Mouse (Mus musculus) c-Kit-positive CD71-positive TER-119-negative erythroid progenitor cells, embryonic 14.5 days (primary cell): ENCODE measurements around the gene Vmn2r97.
"Not testable (repeated sequence)": the region's sequence is repeated elsewhere in the genome, so short reads cannot be mapped to it uniquely, and the experiment has no call there.

Experiments used
- DNase-seq: peaks from one replicate; pipeline ENCODE4 v3.0.0-alpha.2; 2013; ENCODE audit warnings: low read depth

Vmn2r97 gene

DNA sequence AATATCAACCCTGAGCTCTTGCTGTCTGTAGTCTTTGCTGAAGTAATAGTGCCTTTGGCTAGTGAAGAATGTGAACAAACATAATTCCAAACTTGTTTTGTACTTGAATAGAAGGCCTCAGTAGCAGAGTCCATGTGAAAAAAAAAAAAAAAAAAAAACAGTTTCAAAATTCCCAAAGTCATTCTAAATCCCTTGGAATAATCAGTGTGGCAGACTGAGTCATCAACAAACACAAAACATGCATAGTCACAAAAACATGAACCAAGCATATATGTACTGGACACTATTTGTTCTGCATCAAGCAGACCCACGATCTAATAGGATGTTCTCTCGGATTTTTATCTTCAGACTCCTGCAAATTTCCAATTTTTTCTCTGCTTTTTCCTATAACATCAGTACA lies at the start of gene Vmn2r97:
Gene Vmn2r97, plus strand, starts transcription at position 301 of the 400 bp plus-strand sequence.
- not testable (repeated sequence) for DNase-seq

DNA sequence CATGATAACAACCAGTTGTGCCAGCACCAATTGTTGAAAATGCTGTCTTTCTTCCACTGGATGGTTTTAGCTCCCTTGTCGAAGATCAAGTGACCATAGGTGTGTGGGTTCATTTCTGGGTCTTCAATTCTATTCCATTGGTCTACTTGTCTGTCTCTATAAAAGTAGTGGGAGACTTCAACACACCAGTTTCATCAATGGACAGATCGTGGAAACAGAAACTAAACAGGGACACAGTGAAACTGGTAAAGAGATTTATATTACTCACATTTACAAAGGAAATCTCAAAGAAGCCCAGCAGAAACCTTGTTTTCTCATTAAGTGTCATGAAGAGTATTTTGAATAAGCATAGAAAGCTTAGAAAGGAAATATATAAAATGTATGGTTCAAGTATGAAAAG lies 31.7 kb upstream of the Vmn2r97 start:
- DNase-seq: not testable (repeated sequence)

DNA sequence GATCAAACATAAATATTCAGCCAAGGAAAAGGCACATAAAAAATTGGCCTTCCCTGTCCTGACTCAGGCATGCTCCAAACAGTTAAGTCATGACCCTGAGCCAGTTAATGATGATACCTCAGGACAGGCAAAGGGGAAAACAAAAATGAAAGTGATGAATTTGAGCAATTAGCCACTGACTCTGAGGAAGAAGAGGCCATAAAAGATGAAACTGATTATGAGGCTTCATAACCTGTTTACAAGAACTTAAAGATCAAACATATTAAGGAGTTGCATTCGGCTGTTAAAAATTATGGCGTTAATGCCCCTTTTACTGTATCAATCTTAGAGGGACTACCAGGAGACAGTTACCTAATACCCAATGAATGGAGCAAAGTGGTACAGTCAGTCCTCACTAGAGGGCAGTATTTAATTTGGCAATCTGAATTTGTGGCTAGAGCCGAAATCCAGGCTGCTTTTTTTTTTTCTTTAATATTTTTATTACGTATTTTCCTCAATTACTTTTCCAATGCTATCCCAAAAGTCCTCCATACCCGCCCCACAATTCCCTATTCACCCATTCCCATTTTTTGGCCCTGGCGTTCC lies 24.3 kb upstream of the Vmn2r97 start:
- DNase-seq: no peak

DNA sequence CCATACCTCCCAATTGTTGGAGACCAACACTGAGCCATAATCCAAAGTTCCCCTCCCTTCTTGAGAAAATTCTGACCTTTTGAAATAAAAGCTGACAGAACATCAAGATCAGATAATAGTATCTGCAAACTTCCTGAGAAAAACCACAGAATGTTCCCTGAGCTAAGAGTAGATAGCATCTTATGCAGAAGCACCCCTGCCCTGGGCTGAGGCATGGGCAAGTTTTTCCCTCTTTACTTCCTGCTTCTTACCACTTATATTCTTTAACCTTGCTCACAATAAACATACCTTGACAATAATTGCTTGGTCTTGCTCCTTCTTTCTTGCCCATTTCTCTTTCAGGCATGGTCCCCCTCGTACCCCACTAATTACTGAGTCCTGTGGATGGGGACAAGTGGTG lies 43.7 kb downstream of the Vmn2r97 start:
- DNase-seq: not testable (repeated sequence)

DNA sequence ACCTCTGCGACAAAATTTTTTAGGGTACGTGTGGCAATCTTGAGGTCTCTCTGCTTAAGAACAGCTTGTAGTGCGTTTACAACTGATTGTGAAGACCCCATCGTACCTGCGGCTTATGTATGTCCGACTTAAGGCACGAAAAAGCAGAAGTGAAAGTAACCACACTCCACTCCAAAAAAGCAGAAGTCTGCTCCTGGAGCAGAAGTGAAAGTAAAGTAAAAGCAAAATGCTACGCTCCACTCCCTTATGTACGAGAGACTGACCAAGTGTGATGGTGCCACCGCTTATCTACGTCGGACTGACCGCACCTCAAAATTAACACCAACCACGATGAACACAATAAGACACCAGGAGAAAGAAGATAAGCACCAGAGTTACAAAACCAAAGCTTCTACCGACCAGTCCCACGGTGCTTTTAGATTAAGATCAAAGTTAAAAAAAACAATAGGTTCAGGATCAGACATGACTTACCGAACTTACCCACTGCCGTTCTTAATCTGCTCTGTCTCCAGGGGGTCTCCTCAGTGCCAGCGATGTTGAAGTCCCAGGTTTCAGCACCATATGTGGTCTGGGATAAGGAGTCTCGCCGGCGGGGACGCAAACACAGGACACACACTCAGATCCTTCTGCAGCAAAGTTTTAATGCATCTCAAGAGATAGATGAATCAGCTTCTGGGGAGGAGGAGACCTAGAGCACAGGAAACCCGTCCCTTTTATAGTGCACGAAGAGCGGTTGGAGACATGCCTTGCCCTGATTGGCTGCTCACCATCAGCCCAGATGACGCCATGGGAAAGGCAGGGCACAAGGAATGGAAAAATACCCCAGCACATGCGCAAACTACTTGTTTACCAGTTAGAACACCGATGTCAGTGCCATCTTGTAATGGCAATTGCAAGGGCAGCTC lies 54.5 kb downstream of the Vmn2r97 start:
- no peak for DNase-seq
